Mouse (Mus musculus): ENCODE data around the gene Gins2. TPM values are rescaled to one million over a fixed set of nuclear protein-coding genes. Genes with fewer than 3 reads are reported as not detected.

The Gins2 gene
- polyA plus RNA-seq, 1 experiment from 2014 or later: 111 TPM

- no peak overlapping the region for H3K9ac ChIP-seq (replicated peaks)
- ATAC-seq (ENCODE audit: insufficient number of reproducible peaks, insufficient read depth, low FRiP score, low TSS enrichment, low read depth): no peak
- H3K4me3 ChIP-seq (replicated peaks): no peak overlapping the region
- H3K27me3 ChIP-seq: no peaks in the 10 kb centered on the region; the same call in 1 of the 2 replicates
- H3K27ac ChIP-seq: no peak overlapping the region
- H3K4me2 ChIP-seq: no peak overlapping the region
- H3K36me3 ChIP-seq: no peaks in the 10 kb centered on the region
- H3K9me3 ChIP-seq: no peaks in the 10 kb centered on the region
- WGBS: 72% methylated on average over 14 of the region's 14 CpGs
- peaks cover 14% of the 10 kb centered on the region for H3K4me1 ChIP-seq (replicated peaks)
These were observed 33.1 kb upstream of the Gins2 start for GRCm38 (mm10) chr8:120622161-120622560.

GRCm38 (mm10) chr8:120620441-120620840, 31.3 kb upstream of the Gins2 start:
- Histone ChIP-seq H3K4me2 (no peak overlapping the region), H3K4me1 (replicated peaks) (peaks cover 24% of the 10 kb centered on the region), H3K27ac (no peak overlapping the region), H3K36me3 (no peaks in the 10 kb centered on the region), H3K4me3 (replicated peaks) (no peak overlapping the region), H3K9me3 (no peaks in the 10 kb centered on the region), H3K9ac (replicated peaks) (no peak overlapping the region), H3K27me3 (no peaks in the 10 kb centered on the region; the same call in 1 of the 2 replicates)
- 53% methylated on average over 7 of the region's 7 CpGs for WGBS
- ATAC-seq (ENCODE audit: insufficient number of reproducible peaks, insufficient read depth, low FRiP score, low TSS enrichment, low read depth): no peak

- Histone ChIP-seq H3K36me3 (no peaks in the 10 kb centered on the region), H3K4me3 (replicated peaks) (no peak overlapping the region), H3K27ac (no peak overlapping the region), H3K27me3 (no peaks in the 10 kb centered on the region; the same call in 1 of the 2 replicates), H3K9me3 (no peaks in the 10 kb centered on the region), H3K9ac (replicated peaks) (no peak overlapping the region), H3K4me2 (no peak overlapping the region), H3K4me1 (replicated peaks) (peaks cover 24% of the 10 kb centered on the region)
- no peak for ATAC-seq (ENCODE audit: insufficient number of reproducible peaks, insufficient read depth, low FRiP score, low TSS enrichment, low read depth)
- 77% methylated on average over 11 of the region's 11 CpGs for WGBS
These were observed 30.4 kb upstream of the Gins2 start for GRCm38 (mm10) chr8:120619235-120620180.

GRCm38 (mm10) chr8:120618110-120618509, 29.0 kb upstream of the Gins2 start:
- H3K4me1 ChIP-seq (replicated peaks): peaks cover 24% of the 10 kb centered on the region
- ATAC-seq (ENCODE audit: insufficient number of reproducible peaks, insufficient read depth, low FRiP score, low TSS enrichment, low read depth): no peak
- no peaks in the 10 kb centered on the region for H3K36me3 ChIP-seq
- no peak overlapping the region for H3K9ac ChIP-seq (replicated peaks)
- no peak overlapping the region; the same call in 1 of the 2 replicates for H3K4me2 ChIP-seq
- WGBS: under 1% methylated on average over 6 of the region's 6 CpGs
- no peaks in the 10 kb centered on the region for H3K9me3 ChIP-seq
- H3K4me3 ChIP-seq (replicated peaks): no peak overlapping the region
- no peak overlapping the region for H3K27ac ChIP-seq
- H3K27me3 ChIP-seq: no peaks in the 10 kb centered on the region; the same call in 1 of the 2 replicates

GRCm38 (mm10) chr8:120616663-120617626, 27.8 kb upstream of the Gins2 start:
- 0 out of 2 replicates have a peak overlapping the region, but pooled peaks have one; percentile 12 for H3K9ac ChIP-seq (replicated peaks)
- WGBS: 31% methylated on average over 8 of the region's 8 CpGs
- peaks cover 22% of the 10 kb centered on the region for H3K4me1 ChIP-seq (replicated peaks)
- H3K9me3 ChIP-seq: no peaks in the 10 kb centered on the region
- no peaks in the 10 kb centered on the region; the same call in 1 of the 2 replicates for H3K27me3 ChIP-seq
- no peak overlapping the region for H3K4me2 ChIP-seq
- H3K36me3 ChIP-seq: no peaks in the 10 kb centered on the region
- peak overlapping the region; percentile 25; the same call in 1 of the 2 replicates for H3K27ac ChIP-seq
- no peak for ATAC-seq (ENCODE audit: insufficient number of reproducible peaks, insufficient read depth, low FRiP score, low TSS enrichment, low read depth)
- no peak overlapping the region for H3K4me3 ChIP-seq (replicated peaks)

- H3K4me1 ChIP-seq (replicated peaks): peaks cover 13% of the 10 kb centered on the region
- no peak overlapping the region for H3K4me2 ChIP-seq
- H3K27me3 ChIP-seq: no peaks in the 10 kb centered on the region; the same call in 1 of the 2 replicates
- ATAC-seq (ENCODE audit: insufficient number of reproducible peaks, insufficient read depth, low FRiP score, low TSS enrichment, low read depth): no peak
- 83% methylated on average over 3 of the region's 3 CpGs for WGBS
- no peak overlapping the region for H3K4me3 ChIP-seq (replicated peaks)
- H3K9ac ChIP-seq (replicated peaks): no peak overlapping the region
- H3K9me3 ChIP-seq: no peaks in the 10 kb centered on the region
- H3K27ac ChIP-seq: no peak overlapping the region
- no peaks in the 10 kb centered on the region for H3K36me3 ChIP-seq
These were observed 25.4 kb upstream of the Gins2 start for GRCm38 (mm10) chr8:120614491-120614890.

- Histone ChIP-seq H3K9me3 (no peaks in the 10 kb centered on the region), H3K4me1 (replicated peaks) (0 out of 2 replicates have a peak, but pooled peaks cover 12% of the 10 kb centered on the region), H3K4me3 (replicated peaks) (no peak overlapping the region), H3K36me3 (no peaks in the 10 kb centered on the region), H3K27me3 (no peaks in the 10 kb centered on the region), H3K27ac (no peak overlapping the region), H3K4me2 (no peak overlapping the region), H3K9ac (replicated peaks) (no peak overlapping the region)
- no peak for ATAC-seq (ENCODE audit: insufficient number of reproducible peaks, insufficient read depth, low FRiP score, low TSS enrichment, low read depth)
- WGBS: 88% methylated on average over 6 of the region's 6 CpGs
These were observed 21.7 kb upstream of the Gins2 start for GRCm38 (mm10) chr8:120610824-120611223.

GRCm38 (mm10) chr8:120607885-120608284, 18.8 kb upstream of the Gins2 start:
- ATAC-seq (ENCODE audit: insufficient number of reproducible peaks, insufficient read depth, low FRiP score, low TSS enrichment, low read depth): no peak

GRCm38 (mm10) chr8:120607460-120607859, 18.4 kb upstream of the Gins2 start:
- Histone ChIP-seq H3K4me3 (replicated peaks) (no peak overlapping the region), H3K27ac (no peak overlapping the region), H3K9ac (replicated peaks) (no peak overlapping the region), H3K4me2 (no peak overlapping the region), H3K4me1 (replicated peaks) (peaks cover 17% of the 10 kb centered on the region; the same call in 1 of the 2 replicates), H3K36me3 (no peaks in the 10 kb centered on the region), H3K9me3 (no peaks in the 10 kb centered on the region), H3K27me3 (no peaks in the 10 kb centered on the region)
- 83% methylated on average over 9 of the region's 9 CpGs for WGBS
- no peak for ATAC-seq (ENCODE audit: insufficient number of reproducible peaks, insufficient read depth, low FRiP score, low TSS enrichment, low read depth)

More at GRCm38 (mm10) chr8:120607885-120608284, 18.8 kb upstream of the Gins2 start:
- WGBS: 15% methylated on average over 7 of the region's 7 CpGs
- no peak overlapping the region for H3K4me2 ChIP-seq
- no peak overlapping the region for H3K9ac ChIP-seq (replicated peaks)
- H3K9me3 ChIP-seq: no peaks in the 10 kb centered on the region
- H3K4me3 ChIP-seq (replicated peaks): no peak overlapping the region
- no peak overlapping the region for H3K27ac ChIP-seq
- no peaks in the 10 kb centered on the region for H3K27me3 ChIP-seq
- H3K36me3 ChIP-seq: no peaks in the 10 kb centered on the region
- H3K4me1 ChIP-seq (replicated peaks): peaks cover 13% of the 10 kb centered on the region; the same call in 1 of the 2 replicates

GRCm38 (mm10) chr8:120602672-120603071, 13.6 kb upstream of the Gins2 start:
- no peak overlapping the region for H3K9ac ChIP-seq (replicated peaks)
- no peak for ATAC-seq (ENCODE audit: insufficient number of reproducible peaks, insufficient read depth, low FRiP score, low TSS enrichment, low read depth)
- WGBS: 34% methylated on average over 6 of the region's 6 CpGs

More at GRCm38 (mm10) chr8:120602672-120603071, 13.6 kb upstream of the Gins2 start:
- H3K9me3 ChIP-seq: peaks cover 5% of the 10 kb centered on the region; the same call in 1 of the 2 replicates
- H3K27ac ChIP-seq: peak overlapping the region; percentile 42; the same call in 1 of the 2 replicates
- no peak overlapping the region for H3K4me2 ChIP-seq
- H3K4me3 ChIP-seq (replicated peaks): no peak overlapping the region
- H3K27me3 ChIP-seq: peaks cover 8% of the 10 kb centered on the region; the same call in 1 of the 2 replicates
- H3K4me1 ChIP-seq (replicated peaks): peaks cover 20% of the 10 kb centered on the region
- no peaks in the 10 kb centered on the region for H3K36me3 ChIP-seq

Measured in limb, embryonic 12.5 days (tissue).